Mouse (Mus musculus): ENCODE measurements around the gene Gm49673.
"Not testable (repeated sequence)": the region's sequence is repeated elsewhere in the genome, so short reads cannot be mapped to it uniquely, and the experiment has no call there.

Gene Gm49673

DNA sequence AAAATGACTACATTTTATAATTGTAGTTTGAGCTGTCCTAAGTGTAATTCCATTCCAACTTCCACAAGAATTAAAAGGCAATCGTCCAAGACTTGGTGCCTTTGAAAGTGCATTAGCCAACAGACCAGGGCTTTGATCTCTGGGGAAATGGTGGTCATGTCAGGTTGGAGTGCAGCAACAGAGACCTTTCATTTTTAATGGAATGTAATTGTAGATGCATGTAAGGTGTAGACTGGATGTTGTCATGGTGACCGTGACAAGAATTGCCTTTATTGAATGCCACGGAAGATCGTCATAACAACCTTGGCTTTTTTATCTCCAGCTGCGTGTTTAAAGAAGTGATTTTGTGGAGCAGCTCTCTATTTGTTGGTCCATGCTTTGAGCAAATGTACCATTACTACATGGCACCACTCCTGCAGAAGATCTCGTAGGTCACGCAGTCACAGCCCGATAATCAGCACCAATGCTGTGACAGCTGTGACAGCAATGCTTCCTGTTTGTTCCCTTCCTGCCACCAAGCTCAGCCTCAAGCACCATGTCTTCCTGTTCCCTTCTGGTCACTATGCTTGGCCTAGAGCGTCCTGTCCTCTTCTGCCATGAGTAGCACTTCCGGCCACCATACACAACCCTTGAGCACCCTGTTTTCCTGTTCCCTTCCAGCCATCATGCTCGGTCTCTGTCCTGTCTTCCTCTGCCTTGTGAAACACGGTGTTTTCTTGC, 107.5 kb downstream of the Gm49673 start:
- not testable (repeated sequence) for DNase-seq (ENCODE audit: low spot score in 2 of 2)

GRCm38 (mm10) chr17:8036976-8037375, 110.6 kb downstream of the Gm49673 start:
- not testable (repeated sequence) for DNase-seq (ENCODE audit: low spot score in 2 of 2)
